Mouse (Mus musculus) heart, adult 11 months (tissue): ENCODE measurements around the gene Parp12.

Experiments
- DNase-seq: peaks from one replicate; pipeline ENCODE4 v3.0.0; 2022

Gene Parp12

DNA sequence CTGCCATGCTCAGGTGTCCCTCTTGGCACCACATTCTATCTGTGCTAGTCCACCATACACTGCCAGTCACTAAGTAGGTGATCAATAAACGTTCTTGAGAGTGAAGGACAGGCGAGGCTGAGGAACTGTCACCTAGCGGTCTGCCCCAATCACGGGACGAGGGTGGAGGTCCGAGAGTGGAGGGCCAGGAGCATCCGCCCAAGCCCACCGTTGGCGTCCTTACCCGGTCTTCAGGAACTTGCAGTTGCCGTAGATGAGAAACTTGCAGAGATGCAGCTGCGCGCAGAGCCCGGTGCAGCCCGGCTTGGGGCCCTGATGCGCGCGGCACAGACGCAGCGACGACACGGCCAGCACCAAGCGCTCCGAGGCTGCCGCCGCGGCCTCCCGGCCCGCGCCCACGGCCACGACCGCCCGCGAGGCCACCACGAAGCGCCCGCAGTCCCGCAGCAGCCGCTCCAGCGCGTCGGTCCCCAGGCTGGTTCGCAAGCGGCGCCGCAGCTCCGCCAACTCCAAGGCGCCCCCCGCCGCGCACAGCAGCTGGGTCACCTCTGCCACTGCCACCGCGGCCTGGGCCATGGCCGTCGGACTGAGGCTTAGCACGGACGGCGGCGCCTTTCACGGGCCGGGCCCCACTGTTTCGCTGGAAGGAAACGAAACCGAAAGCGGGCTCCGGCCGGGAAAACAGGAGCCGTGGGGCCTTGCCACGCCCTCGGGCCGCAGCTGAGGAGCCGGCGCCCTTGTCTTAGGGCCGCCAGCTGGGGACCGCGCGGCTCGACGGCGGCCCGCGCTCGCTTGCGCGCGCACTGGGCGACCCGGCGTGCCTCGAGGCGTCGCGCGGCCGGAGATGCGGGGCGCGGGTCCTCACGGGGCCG, at the start of gene Parp12:
TSS of gene Parp12 (minus strand) at position 766 of the 872 bp plus-strand sequence.
- DNase-seq = peak; percentile 99

DNA sequence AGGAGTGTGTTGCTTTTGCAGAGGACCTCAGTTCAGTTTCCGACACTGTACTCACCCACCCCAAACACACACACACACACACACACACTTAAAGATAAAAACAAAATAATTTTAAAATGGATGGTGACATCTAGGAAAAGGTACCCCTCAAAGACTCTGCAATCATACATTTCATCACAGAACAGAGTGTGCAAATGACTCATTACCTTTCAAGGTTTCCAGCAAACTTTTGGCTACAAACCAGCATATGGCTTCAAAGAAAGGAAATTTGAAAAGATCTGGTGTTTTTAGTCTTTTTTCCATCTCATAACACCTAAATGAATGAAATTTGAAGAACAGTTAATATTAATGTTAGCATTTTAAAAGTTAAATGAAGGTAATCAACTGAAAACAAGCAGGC, 46.7 kb upstream of the Parp12 start:
- no peak for DNase-seq

DNA sequence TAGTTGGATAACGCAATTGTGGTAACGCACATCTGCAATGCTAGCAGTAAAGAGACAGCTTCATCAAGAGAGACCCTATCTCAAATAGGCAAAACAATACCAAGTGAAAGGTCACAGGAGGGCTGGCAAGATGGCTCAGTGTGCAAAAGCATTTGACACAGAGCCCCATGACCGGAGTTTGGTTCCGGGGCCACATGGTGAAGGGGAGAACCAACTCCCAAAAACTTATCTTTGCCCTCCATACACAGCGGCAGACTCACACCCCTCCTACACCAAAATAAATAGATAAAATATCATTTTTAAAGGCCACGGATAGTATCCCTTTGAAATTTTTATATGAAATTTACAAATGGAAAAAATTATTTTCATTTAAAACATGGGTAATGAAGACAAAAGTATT, 43.8 kb upstream of the Parp12 start:
- DNase-seq = no peak

DNA sequence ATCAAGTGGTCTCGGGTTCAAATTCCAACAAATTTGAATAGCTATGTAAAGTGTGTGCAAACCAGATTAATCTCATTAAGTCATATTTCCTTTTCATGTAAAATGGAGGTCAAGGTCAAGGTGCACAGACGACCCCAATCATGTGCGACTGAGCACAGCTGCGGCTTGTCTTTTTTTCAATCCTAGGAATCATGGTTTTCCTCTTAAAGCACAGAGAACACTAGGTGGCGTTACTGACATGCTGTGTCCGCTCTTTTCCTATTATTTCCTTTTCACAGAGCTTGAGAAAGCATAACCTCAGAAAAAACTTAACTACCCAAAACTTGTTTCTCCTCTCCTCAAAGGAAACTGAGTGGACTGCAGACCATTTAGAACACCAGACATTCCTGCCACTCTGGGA, 27.9 kb upstream of the Parp12 start:
- no peak for DNase-seq

DNA sequence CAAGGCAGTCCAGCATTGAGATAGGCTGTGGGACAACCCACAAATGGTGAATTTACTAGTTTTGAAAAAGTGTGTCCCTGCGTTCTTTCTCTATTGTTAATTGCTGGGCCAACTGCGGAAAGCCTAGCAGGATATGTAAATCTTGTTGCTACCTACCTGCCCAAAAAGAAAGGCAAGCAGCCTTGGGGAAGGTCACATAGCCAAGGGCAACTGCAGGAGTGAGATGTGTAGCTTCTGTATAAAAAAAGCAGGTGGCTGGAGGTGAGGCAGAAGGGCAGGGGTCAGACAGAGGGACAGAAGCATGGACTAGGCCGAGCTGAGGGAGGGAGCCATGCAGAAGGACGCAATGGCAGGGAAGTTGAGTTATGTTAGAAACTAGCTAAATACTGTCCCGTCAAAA, 14.4 kb upstream of the Parp12 start:
- DNase-seq = no peak

DNA sequence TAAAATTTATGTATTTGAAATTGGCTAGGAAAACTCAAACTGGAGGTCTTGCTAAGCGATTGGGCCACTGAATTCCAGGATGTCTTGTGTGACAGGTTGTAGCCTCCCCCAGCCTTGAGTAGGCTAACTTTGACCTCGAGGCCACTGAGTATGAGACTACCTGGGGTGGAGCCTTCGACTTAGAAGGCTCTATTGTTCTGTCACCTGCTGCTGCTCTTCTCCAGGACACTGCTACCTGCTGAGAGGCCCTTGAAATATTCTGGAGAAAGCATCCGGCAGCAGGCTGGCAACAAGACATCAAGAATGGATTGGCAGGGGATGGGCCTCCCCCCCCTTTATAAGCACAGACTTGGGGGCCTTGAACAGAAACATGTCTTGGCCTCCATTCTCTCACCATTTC, 13.3 kb upstream of the Parp12 start:
- peak; percentile 65 for DNase-seq

DNA sequence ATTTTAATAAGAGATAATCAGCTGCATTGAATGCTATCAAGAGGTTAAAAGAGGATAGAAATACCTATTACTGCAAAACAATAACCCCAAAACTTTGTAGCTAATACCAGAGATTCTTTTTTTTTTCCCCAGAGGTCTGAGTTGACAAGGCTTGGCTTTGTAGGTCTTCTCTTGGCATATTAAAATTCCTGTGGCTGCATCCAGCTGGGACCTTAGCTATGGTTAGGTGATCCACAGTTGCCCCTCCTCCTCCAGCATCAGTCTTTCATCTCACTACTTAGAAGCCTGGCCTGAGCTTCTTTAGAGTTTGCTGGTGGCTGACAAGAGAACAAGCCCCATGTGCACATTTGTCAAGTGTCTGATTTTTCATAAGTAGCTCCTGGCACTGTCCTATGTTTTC, 6.6 kb upstream of the Parp12 start:
- peak; percentile 11 for DNase-seq

DNA sequence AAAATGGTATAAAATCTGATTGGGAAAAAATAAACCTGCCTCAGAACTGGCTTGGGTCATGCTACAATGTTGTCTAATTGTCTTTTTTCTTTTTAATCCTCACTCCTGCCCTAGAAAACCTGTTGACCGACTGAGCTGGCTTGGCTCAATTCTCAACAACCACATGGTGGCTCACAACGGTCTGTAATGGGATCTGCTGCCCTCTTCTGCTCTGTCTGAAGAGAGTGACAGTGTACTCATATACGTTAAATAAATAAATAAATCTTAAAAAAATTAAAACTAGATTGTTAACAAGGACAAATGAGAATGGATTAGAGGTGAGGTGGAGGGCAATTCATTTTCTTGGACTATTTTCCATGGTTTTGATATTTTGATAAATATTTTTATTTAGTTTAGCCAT, 2.5 kb upstream of the Parp12 start:
- DNase-seq = peak; percentile 53

DNA sequence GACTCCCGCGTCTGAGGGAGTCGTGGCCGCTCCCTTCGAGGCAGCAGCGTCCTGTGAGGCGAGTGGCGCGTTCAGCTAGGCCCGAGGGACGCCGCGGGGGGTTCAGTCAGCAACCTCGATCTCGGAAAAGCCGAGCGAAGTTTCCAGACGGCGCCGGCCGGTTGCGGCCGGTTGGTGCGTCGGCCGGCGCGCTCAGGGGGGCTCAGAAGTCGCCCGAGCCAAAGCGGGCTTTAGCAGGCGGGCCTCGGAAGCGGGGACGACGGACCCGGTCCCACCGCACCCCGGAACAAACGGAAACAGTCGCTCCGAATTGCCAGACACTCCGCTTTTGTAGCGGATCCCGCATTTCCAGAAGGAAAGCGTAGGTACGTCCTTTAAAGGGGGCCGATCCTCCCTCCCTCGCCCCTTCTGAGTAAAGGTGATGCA, 320 bp upstream of the Parp12 start:
- DNase-seq = peak; percentile 94

DNA sequence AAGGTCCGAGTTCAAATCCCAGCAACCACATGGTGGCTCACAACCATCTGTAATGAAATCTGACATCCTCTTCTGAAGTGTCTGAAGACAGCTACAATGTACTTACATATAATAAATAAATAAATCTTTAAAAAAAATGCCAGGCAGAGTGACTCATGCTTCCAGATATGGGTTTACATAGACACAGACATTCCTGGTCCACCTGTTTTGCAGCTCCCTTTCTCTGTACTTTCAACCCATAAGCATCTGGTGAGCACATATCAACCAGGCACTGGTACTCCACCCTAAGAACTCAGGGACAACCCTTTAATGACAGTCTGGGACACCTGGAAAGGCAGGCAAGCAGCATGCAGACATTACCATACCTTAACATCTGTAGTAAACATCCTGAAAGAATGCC, 2.7 kb downstream of the Parp12 start:
- no peak for DNase-seq

DNA sequence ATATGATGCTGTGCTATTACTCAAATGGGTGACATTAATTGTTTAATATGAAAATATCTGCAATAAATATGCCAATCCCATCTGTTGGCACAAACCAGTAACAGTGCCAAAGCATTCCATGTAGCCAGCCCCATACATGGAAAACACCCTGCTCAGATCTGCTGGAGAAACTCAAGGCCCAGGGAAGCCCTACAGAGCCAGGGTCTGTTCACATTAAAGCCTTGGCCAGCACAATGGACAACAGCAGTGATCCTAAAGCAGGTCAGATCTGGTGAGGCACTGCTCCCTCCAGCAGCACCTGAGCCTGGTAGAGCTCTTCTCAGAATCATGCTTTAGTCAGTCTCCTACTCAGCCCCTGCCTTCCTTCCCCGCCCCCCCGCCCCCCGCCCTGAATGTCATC, 5.0 kb downstream of the Parp12 start:
- peak; percentile 35 for DNase-seq

DNA sequence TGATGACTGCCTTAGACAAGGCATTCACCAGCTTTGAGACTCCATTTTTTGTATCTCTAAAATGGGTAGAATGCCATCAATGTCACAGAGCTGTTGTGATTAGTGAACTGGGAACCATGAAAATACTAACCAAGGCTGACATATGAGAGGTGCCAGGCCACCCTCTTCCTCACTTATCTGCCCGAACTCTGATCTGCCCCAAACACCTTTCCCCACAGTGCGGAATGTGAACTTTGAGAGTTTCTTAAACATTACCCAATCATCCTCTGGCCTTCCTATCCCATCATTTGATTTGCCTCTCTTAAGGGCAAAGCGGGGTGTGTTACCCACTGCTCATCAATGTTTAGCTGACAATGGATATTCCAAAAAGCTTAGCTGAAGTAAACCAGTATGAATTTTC, 5.4 kb downstream of the Parp12 start:
- DNase-seq = peak; percentile 55

DNA sequence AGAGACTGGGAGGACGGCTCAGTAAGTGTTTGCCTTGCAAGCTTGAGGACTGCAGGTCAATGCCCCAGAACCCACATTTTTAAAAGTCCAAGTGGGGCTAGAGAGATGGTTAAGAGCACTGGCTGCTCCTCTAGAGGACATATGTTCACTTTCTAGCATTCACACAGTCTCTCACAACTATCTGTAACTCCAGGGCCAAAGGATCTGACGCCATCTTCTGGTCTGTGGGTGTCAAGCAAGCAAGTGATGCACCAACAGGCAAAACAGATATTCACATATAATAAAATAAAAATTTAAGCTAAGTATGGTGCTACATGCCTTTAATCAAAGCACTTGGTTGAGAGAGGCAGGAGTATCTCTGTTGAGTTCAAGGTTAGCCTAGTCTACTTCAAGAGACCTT, 11.3 kb downstream of the Parp12 start:
- DNase-seq = no peak

DNA sequence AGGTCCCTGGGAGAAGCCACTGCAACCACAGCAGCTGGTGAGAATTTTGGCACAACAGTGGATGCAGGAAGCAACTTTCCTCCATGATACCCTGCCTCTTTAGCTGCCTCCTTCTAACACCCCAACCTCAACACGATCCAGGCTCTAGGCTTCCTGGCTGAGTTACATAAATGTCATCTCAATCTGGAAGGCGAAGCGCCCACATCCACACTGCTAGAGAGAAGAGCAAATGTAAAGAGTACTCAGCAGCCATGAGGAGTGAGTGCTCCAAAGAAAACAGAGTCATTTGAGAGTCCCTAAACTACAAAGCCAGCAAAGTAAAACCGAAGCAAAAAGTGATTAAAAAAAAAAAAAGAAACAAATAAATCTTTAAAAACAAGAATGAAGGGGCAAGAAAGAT, 13.5 kb downstream of the Parp12 start:
- no peak for DNase-seq

DNA sequence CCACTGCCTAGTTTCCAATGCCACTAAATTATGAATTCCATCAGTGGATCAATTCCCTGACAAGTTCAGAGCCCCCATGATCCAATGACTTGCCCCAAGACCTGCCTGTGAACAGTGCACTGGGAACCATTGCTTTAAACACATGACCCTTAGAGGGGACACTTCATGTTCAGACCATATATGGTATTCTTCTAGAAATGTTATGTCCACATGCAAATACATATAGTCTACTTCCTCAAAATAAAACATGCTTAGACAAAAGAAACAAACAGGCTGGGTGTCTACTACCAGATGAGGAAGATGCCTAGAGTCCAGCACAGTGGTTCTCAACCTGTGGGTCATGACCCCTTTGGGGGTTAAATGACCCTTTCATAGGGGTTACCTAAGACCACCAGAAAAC, 41.7 kb downstream of the Parp12 start:
- DNase-seq = no peak

DNA sequence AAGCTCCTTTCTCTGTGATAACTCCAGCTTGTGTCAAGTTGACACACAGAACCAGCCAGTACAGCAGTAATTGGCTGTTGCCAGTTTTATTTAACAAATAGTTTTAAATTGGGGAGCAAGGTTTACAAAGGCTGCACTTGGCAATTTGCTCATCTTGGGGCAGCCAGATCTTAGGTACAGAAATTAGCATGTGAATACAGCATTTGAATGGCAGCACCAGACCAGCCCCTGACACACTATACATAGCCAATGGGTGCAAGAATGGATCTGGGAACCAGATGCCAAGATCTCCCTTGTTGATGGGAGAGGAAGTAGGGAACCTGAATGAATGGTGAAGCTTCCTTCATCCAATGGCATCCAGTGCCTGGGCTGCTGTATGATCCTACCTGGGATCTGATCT, 44.0 kb downstream of the Parp12 start:
- DNase-seq = no peak

DNA sequence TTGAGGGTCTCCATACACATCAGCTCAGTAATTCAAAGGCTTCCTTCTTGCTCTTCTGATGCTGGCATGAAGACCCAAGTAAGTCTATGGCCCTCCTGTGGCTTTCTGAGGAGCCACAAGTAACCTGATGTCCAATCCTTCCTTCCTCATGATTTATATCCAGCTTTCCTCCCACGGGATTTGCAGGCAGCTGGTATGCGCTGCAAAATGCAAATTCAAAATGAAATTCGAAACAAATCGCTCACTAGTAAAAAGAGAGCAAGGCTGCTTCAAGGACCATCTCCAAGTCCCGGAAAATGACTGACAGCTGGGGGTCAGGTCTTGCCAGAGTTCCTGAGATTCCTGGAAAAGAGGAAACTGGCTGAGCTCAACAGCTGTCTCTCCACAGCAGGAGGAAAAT, 45.5 kb downstream of the Parp12 start:
- DNase-seq = no peak

DNA sequence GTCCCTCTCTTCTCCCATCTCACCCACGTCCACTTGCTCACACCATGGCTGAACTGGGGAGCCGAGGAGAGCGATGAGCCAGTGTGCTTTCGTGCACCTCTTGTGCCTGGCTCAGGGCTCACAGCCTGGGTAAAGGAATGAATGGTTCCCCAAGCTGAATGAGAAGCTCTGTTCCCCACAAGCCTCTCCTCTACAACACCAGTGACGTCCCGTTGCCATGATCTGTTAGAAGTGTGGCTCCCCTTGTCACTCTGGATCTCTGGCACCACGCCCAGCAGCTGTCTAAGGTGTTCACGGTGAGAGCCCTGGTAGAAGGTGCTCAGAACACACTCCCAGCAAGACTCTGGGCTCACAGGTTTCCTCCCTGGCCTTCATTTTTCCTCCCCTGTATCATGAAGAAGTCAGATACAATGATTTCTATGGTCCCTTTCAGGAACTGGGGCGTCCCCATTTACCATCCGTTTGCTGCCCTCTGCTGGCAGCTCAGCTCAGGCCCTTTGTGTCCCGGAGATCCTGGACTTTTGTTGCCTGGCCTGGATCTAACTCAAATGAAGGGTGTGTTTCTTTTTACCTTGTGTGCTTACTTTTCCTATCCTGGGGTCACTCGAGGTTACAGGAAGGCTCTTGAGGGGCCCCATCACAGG, 51.1 kb downstream of the Parp12 start:
- peak; percentile 93 for DNase-seq

DNA sequence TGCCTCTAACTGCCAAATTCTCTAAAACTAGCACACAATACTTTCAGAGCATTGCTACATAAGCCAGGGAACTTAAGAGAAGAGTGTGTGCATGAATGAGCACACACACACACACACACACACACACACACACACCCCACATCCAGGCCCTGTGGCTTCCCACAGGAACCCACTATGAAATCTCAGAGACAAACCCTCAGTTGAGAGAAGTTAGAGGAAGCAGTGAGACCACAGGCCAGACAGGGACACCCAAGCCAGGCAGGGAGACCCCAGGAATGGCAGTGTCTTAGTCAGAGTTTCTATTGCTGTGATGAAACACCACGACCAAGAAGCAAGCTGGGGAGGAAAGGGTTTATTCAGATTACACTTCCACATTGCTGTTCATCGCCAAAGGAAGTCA, 54.6 kb downstream of the Parp12 start:
- no peak for DNase-seq

DNA sequence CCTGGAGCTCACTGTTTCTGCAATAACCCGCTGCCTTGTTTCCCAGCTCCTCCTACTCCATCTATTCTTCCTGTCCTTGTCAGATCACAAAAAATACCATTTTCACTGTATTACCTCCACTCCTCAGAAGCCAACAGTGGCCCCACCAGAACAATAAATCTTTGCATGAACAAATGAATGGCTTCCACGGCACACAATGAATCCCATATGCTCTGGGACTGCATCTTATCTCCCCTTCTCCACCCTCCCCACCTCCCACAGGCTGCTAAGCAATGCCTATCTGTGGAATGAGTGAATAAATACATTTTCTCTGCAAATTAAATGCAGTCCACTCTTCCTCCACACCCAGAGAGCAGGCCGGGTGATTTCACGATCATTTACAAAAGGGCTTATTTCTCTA, 57.0 kb downstream of the Parp12 start:
- no peak for DNase-seq

DNA sequence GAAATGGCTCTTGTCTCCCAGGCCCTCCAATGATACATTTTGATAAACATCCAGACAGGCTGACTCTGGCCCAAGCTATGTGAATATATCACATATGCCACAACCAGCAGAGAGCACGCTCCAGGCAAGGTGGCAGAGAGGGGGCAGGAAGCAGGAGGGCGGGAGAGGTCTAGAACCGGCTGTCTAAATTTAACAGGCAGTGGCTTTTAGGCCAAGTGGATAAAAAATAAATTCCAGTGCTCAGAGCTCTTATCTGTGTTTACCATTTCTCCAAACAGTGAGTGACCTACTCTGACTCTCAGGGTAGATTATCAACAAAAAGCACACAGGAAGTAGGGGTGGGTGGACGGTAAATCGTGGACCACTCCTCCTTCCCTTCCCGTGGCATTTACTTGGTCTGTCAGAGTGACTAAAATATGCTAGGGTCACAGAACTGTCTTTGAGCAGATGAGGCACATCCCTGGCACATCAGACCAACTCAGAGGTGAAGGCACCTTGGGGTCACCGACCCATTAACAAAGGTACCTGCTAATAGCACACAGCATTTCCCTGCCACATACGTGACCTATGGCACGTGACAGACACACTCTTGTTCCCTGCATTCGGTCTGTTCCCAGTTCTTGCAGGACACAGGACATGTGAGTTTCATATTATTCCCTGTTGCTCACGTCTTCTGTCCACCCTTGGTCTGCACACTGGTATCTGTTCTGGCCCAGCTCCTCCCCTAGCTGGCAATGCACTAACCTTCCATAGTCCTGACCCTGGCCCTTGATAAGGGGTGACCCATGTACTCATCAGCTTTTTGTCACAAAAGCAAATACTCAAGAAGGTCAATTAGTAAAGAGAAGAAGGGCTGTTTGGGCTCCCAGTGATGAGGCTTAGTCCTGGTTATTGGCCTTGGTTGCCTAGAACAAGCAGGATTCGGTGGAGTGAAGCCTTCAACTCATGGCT, 58.3 kb downstream of the Parp12 start:
- no peak for DNase-seq

DNA sequence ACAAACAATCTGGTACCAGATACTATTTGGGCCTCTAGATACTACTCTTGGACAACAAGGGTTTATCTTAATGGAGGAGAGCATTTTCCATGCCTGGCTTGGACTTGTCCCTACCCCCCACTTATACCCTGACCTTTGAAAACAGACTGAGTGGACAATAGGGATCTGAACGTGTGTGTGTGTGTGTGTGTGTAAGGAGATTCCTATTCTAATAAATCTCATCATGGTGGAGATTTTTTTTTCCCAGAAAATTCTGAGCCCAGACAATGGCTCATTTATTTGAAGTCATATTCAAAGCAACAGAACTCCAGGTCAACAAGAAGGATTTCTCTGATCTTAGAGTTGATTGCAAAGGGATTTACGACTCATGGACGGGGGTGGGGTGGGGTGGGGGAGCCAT, 59.2 kb downstream of the Parp12 start:
- no peak for DNase-seq

DNA sequence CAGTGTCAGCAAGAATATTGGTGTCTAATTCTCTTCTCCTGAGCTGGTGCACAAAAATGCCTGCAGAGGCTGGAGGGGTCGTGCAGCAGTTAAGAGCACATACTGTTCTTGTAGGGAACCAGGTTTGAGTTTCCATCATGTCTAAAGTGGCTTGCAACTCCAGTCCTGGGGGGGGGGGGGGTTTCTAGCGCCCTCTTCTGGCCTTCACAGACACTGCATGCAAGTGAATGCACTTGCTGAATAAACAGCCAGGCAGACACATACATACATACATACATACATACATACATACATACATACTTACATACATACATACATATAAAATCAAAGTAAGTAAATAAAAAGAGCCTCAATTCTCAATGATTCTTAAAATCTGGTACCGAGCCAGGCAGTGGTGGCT, 59.8 kb downstream of the Parp12 start:
- no peak for DNase-seq
